Mouse (Mus musculus) G1E (cell line): Measurements from ENCODE around the gene Ift43. TPM values are rescaled to one million over a fixed set of nuclear protein-coding genes. Genes with fewer than 3 reads are reported as not detected.

Experiments
- ATAC-seq: 2 replicates; pipeline ENCODE4 v1.8.0; 2016; ENCODE audit warnings: mild to moderate bottlenecking; ENCODE audit not compliant: insufficient number of reproducible peaks, poor library complexity, low FRiP score, severe bottlenecking; ENCODE audit errors: extremely low read depth
- DNase-seq: peaks from one replicate; pipeline ENCODE4 v3.0.0; 2012; ENCODE audit warnings: low spot score
- H3K27me3 ChIP-seq: 2 replicates; pipeline ENCODE4 v1.6.1; 2012; ENCODE audit warnings: mild to moderate bottlenecking, low read length, inconsistent platforms; ENCODE audit not compliant: insufficient read depth
- H3K36me3 ChIP-seq: replicated peaks from 2 replicates; pipeline ENCODE3; 2012; ENCODE audit warnings: mild to moderate bottlenecking, inconsistent platforms
- H3K4me1 ChIP-seq: 2 replicates; pipeline ENCODE4 v1.6.1; 2012; ENCODE audit warnings: low read depth, low read length, inconsistent platforms, mixed read lengths; ENCODE audit not compliant: insufficient read depth
- H3K4me3 ChIP-seq: 2 replicates; pipeline ENCODE4 v1.5.1; 2012; ENCODE audit warnings: low read depth, mild to moderate bottlenecking, inconsistent platforms, low read length, moderate library complexity, mixed read lengths
- H3K9me3 ChIP-seq: replicated peaks from 2 replicates; pipeline ENCODE4 v1.6.1; 2012; ENCODE audit warnings: inconsistent platforms
- CTCF ChIP-seq: IDR thresholded peaks from 2 replicates; pipeline ENCODE4 v1.5.1; 2012; ENCODE audit warnings: low read depth, low read length, inconsistent platforms, mixed read lengths
- GATA1 ChIP-seq: IDR thresholded peaks from 2 replicates; pipeline ENCODE4 v1.6.1; 2012; ENCODE audit warnings: borderline replicate concordance, low read length, inconsistent platforms, mixed read lengths
- GATA2 ChIP-seq: IDR thresholded peaks from 2 replicates; pipeline ENCODE4 v1.6.1; 2012; ENCODE audit warnings: low read depth, low read length, inconsistent platforms, borderline replicate concordance
- POLR2AphosphoS5 ChIP-seq: IDR thresholded peaks from 2 replicates; pipeline ENCODE4 v1.6.1; 2012; ENCODE audit warnings: low read depth, low read length, inconsistent platforms; ENCODE audit not compliant: insufficient replicate concordance
- TAL1 ChIP-seq: conservative IDR thresholded peaks from 2 replicates; pipeline ENCODE4 v1.6.1; 2012; ENCODE audit warnings: low read depth, low read length, inconsistent platforms, mixed read lengths
- polyA plus RNA-seq: library from polyadenylated mRNA; stranded (reverse); fragments of >175 nt; gene quantifications from 2 replicates; pipeline ENCODE4 v1.2.3, GENCODE M21; 2012
- total RNA-seq, 2 experiments: library from RNA; stranded (forward) in 1 of 2; stranded (reverse) in 1 of 2; fragments of 200-1000 nt in 1 of 2; fragments of >200 nt in 1 of 2; fragmentation: Nextera tagmentation in 1 of 2; gene quantifications; 2 replicates each; pipeline ENCODE4 v1.2.3; 2014 to 2017

Ift43 gene
- total and polyA plus RNA-seq, 3 experiments = 0.09 to 0.93 TPM; not detected in 1

DNA sequence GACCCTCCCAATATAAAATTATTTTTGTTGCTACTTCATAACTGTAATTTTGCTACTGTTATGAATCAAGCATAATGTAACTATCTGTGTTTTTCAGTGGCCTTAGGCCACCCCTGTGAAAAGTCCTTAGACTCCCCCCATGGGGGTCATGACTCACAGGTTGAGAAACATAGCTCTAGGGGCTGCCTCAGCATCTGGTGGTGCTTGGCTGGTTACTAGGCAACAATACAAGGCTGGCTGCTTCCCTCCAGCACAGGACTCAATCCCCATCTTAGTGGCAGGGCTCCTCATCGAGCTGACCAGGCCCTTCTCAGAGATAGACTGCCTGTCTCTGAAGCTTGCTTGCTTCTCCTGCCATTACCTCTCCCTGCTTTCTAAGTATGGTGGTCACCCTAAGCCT, 86.4 kb downstream of the Ift43 start:
- H3K9me3 ChIP-seq = no peaks in the 10 kb centered on the region
- H3K27me3 ChIP-seq = peaks cover 6% of the 10 kb centered on the region; the same call in 1 of the 2 replicates
- H3K4me3 ChIP-seq = no peak overlapping the region
- ATAC-seq (no peak), DNase-seq (no peak)
- H3K36me3 ChIP-seq = no peaks in the 10 kb centered on the region
- TF ChIP-seq TAL1 (no peak), CTCF (no peak), GATA2 (no peak), GATA1 (no peak), POLR2AphosphoS5 (no peak)
- H3K4me1 ChIP-seq = no peaks in the 10 kb centered on the region

DNA sequence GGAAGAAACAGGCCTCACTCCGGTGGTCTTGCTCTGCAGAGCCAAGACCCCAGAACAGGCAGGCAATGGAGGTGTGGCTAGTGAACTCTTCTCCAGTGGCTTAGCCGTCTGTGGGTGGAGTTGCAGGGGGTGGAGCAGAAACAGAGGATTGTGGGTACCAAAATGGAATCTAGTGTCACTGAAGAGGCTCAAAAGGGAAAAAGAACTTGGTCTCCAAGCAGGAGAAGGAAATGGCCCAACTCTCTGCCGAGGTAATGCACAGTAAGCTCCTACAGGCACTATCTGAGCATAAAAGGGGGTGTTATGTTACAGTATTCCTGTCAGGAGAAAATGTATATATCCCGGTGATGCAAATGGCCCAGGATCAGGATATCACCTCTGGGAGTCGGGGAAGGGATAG, 86.9 kb downstream of the Ift43 start:
- Histone ChIP-seq H3K4me3 (no peak overlapping the region), H3K36me3 (no peaks in the 10 kb centered on the region), H3K4me1 (no peaks in the 10 kb centered on the region), H3K9me3 (no peaks in the 10 kb centered on the region), H3K27me3 (peaks cover 6% of the 10 kb centered on the region; the same call in 1 of the 2 replicates)
- no peak for ATAC-seq
- no peak for TF ChIP-seq POLR2AphosphoS5
- no peak for TF ChIP-seq TAL1
- TF ChIP-seq GATA2 = no peak
- no peak for TF ChIP-seq CTCF
- no peak for TF ChIP-seq GATA1
- no peak for DNase-seq

DNA sequence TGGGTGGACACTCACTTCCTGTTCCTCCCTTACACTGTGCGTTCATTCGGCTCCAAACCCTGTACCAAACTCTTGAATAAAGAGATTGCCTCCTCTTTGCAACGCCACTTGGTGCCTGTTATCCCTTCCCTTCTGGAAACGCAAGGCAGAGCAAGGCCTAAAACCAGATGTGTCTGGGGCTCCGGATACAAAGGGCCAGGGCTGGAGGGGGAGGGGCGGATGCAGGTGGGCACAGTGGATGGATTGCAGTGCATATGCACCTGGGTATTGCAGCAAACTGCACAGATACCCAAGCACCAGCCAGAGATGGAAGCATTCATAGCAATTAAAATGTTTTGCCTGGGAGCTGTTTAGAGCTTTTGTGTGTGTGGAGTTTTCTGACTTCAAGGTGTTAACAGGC, 91.0 kb downstream of the Ift43 start:
- H3K27me3 ChIP-seq = peaks cover 7% of the 10 kb centered on the region; the same call in 1 of the 2 replicates
- DNase-seq = no peak
- H3K9me3 ChIP-seq = no peaks in the 10 kb centered on the region
- no peaks in the 10 kb centered on the region for H3K36me3 ChIP-seq
- ATAC-seq = no peak
- TF ChIP-seq GATA1 = no peak
- TF ChIP-seq CTCF = no peak
- TF ChIP-seq GATA2 = no peak
- TF ChIP-seq POLR2AphosphoS5 = no peak
- TF ChIP-seq TAL1 = no peak
- no peaks in the 10 kb centered on the region for H3K4me1 ChIP-seq
- no peak overlapping the region for H3K4me3 ChIP-seq

DNA sequence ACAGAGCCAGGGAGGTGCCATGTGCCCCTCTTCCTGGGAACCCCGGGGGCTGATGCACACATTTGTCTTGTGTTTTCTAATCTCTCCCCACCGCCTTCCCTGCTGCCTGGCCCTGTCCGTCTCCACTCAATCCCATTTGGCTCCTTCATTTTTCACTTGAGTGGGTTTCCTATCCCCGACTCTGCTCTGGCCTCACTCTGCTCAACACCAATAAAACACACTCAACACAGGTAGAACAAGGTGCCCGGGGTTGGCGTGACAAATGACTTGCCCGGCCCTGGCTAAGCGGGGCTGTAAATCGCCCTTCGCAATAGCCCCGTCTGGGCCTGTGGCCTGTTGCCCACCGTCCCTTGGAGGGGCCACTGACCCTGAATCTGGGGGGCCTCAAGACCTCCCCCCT, 92.0 kb downstream of the Ift43 start:
- Histone ChIP-seq H3K4me1 (no peaks in the 10 kb centered on the region), H3K36me3 (no peaks in the 10 kb centered on the region), H3K27me3 (peaks cover 7% of the 10 kb centered on the region; the same call in 1 of the 2 replicates), H3K4me3 (no peak overlapping the region), H3K9me3 (no peaks in the 10 kb centered on the region)
- no peak for DNase-seq
- TF ChIP-seq GATA1 (no peak), POLR2AphosphoS5 (no peak), CTCF (no peak), GATA2 (no peak), TAL1 (no peak)
- no peak for ATAC-seq

DNA sequence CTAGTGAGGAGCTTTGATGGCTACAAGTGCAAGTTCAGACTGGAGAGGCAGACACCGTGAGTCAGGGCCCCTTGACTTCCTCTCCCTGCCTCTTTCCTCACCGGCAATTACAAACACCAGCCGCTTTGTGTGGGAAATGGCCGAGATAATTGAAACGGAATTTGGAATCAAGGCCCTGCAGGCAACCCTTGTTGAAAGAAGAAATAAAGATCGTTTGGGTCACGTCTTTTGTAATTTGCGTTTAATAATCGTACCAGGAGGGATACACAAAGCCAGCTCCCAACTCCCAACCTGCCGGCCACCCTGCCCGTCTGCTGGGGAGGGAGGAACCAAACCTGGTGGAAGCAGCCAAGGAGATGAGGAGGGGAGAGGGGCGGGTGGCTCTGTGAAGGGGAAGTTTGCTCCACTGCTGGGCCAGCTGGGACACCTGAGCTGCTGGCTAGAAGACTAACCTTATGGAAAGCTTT, 93.2 kb downstream of the Ift43 start:
- ATAC-seq (no peak), DNase-seq (no peak)
- H3K9me3 ChIP-seq = no peaks in the 10 kb centered on the region
- peaks cover 10% of the 10 kb centered on the region; the same call in 1 of the 2 replicates for H3K27me3 ChIP-seq
- H3K4me3 ChIP-seq = no peak overlapping the region; the same call in 1 of the 2 replicates
- no peaks in the 10 kb centered on the region for H3K4me1 ChIP-seq
- H3K36me3 ChIP-seq = no peaks in the 10 kb centered on the region
- TF ChIP-seq TAL1 (no peak), GATA2 (no peak), CTCF (no peak), GATA1 (no peak), POLR2AphosphoS5 (no peak)

DNA sequence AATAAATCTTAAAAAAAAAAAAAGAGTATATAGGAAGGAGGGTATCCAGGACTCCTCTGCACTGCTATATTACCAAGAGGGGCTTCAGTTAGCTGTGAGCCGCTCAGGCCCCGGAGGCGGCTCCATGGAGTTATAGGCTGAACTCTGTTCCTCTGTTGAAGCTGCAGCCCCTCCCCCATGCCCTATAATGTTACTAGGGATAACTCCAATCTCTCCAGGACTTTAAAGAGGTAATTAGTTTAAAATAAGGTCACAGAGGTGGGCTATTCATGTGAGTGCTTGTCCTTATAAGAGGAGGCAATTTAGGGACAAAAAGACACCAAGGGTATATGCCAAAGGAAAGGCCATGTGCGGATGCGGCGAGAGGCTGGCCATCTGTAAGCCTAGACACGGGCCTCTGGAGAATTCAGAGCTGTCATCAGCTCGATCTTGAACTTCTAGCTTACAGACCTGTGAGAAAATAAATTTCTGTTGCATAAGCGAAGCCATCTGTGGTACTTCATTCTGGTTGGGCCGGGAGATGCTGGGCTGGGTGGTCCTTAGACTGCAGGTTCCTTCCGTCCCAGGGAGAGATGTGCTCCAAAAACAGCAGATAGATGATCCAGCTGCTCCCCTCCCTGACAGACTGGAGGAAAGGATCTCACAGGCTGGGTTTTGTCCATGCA, 94.5 kb downstream of the Ift43 start:
- H3K36me3 ChIP-seq = no peaks in the 10 kb centered on the region
- no peak overlapping the region for H3K4me3 ChIP-seq
- ATAC-seq = no peak
- peaks cover 12% of the 10 kb centered on the region; the same call in 1 of the 2 replicates for H3K27me3 ChIP-seq
- no peaks in the 10 kb centered on the region for H3K4me1 ChIP-seq
- no peaks in the 10 kb centered on the region for H3K9me3 ChIP-seq
- no peak for DNase-seq
- TF ChIP-seq GATA2 = no peak
